Mouse (Mus musculus) small intestine, adult 10 weeks (tissue): Measurements from ENCODE around the gene Bicd2. TPM values are rescaled to one million over a fixed set of nuclear protein-coding genes. Genes with fewer than 3 reads are reported as not detected.

Experiments
- polyA plus RNA-seq: library from polyadenylated mRNA; stranded (reverse); fragments of 350-450 nt; fragmentation: Illumina TruSeq; extraction: RNeasy Lipid Tissue Mini Kit (QIAGEN cat#74804); gene quantifications from one replicate; pipeline ENCODE4 v1.2.3, GENCODE M21; 2014; ENCODE audit warnings: low replicate concordance

Gene Bicd2
- 12.1 TPM for polyA plus RNA-seq

GRCm38 (mm10) chr13:49341012-49341830 is at the start of gene Bicd2:
Gene Bicd2 (plus strand): TSS chr13:49341585.

GRCm38 (mm10) chr13:49320040-49320439 is 21.3 kb upstream of the Bicd2 start, which contains the start of gene Fgd3:
Gene Fgd3 (minus strand): TSS chr13:49320311.

GRCm38 (mm10) chr13:49420754-49421605 is 79.6 kb downstream of the Bicd2 start, which contains the start of gene Ippk:
Gene Ippk (plus strand): TSS chr13:49421249.

Other genes with a start within 250 kb of the Bicd2 start
- 0.78 TPM for gene Wnk2, start 193.6 kb upstream of the Bicd2 start, polyA plus RNA-seq
- gene Ninj1, start 154.1 kb upstream of the Bicd2 start, polyA plus RNA-seq: not detected
- gene Card19, start 125.5 kb upstream of the Bicd2 start, polyA plus RNA-seq: 0.59 TPM
- not detected for gene Susd3, start 92.9 kb upstream of the Bicd2 start, polyA plus RNA-seq
- gene Fgd3, start 21.3 kb upstream of the Bicd2 start, polyA plus RNA-seq: 0.45 TPM
- 7.2 TPM for gene Ippk, start 79.7 kb downstream of the Bicd2 start, polyA plus RNA-seq
- gene Tes3-ps, start 151.7 kb downstream of the Bicd2 start, polyA plus RNA-seq: 0.67 TPM
- 8.3 TPM for gene Ecm2, start 163.2 kb downstream of the Bicd2 start, polyA plus RNA-seq
- gene Aspn, start 202.9 kb downstream of the Bicd2 start, polyA plus RNA-seq: 57.0 TPM
- gene Omd, start 240.9 kb downstream of the Bicd2 start, polyA plus RNA-seq: 0.37 TPM